Mouse (Mus musculus): ENCODE results near the gene Agpat4.

Agpat4 gene

GRCm38 (mm10) chr17:12228471-12228870 is 110.0 kb downstream of the Agpat4 start:
- DNase-seq (ENCODE audit: low spot score in 2 of 2), result no peak

- no peak for DNase-seq (ENCODE audit: low spot score in 2 of 2)
These were observed 111.3 kb downstream of the Agpat4 start for GRCm38 (mm10) chr17:12229756-12230155.

- no peak for DNase-seq (ENCODE audit: low spot score in 2 of 2)
These were observed 111.7 kb downstream of the Agpat4 start for GRCm38 (mm10) chr17:12230167-12230566.

GRCm38 (mm10) chr17:12231087-12231486 is 112.6 kb downstream of the Agpat4 start:
- no peak for DNase-seq (ENCODE audit: low spot score in 2 of 2)

GRCm38 (mm10) chr17:12232724-12233123 is 114.2 kb downstream of the Agpat4 start:
- no peak for DNase-seq (ENCODE audit: low spot score in 2 of 2)

GRCm38 (mm10) chr17:12240701-12241100 is 122.2 kb downstream of the Agpat4 start:
- no peak for DNase-seq (ENCODE audit: low spot score in 2 of 2)

GRCm38 (mm10) chr17:12249783-12250504 is 131.4 kb downstream of the Agpat4 start:
- no peak for DNase-seq (ENCODE audit: low spot score in 2 of 2)

GRCm38 (mm10) chr17:12250581-12250980 is 132.1 kb downstream of the Agpat4 start:
- DNase-seq (ENCODE audit: low spot score in 2 of 2), result no peak

- no peak for DNase-seq (ENCODE audit: low spot score in 2 of 2)
These were observed 137.6 kb downstream of the Agpat4 start for GRCm38 (mm10) chr17:12256142-12256541.

GRCm38 (mm10) chr17:12258517-12258916 is 140.0 kb downstream of the Agpat4 start:
- no peak for DNase-seq (ENCODE audit: low spot score in 2 of 2)

- no peak for DNase-seq (ENCODE audit: low spot score in 2 of 2)
These were observed 141.5 kb downstream of the Agpat4 start for GRCm38 (mm10) chr17:12259957-12260356.

GRCm38 (mm10) chr17:12261376-12261775 is 142.9 kb downstream of the Agpat4 start:
- no peak for DNase-seq (ENCODE audit: low spot score in 2 of 2)

GRCm38 (mm10) chr17:12261887-12262286 is 143.4 kb downstream of the Agpat4 start:
- DNase-seq (ENCODE audit: low spot score in 2 of 2), result no peak

- DNase-seq (ENCODE audit: low spot score in 2 of 2), result no peak
These were observed 144.3 kb downstream of the Agpat4 start for GRCm38 (mm10) chr17:12262851-12263250.

- DNase-seq (ENCODE audit: low spot score in 2 of 2), result no peak
These were observed 145.3 kb downstream of the Agpat4 start for GRCm38 (mm10) chr17:12263787-12264186.

- DNase-seq (ENCODE audit: low spot score in 2 of 2), result no peak
These were observed 145.8 kb downstream of the Agpat4 start for GRCm38 (mm10) chr17:12264293-12264692.

GRCm38 (mm10) chr17:12265969-12266925 is 147.7 kb downstream of the Agpat4 start:
- DNase-seq (ENCODE audit: low spot score in 2 of 2), result no peak

- no peak for DNase-seq (ENCODE audit: low spot score in 2 of 2)
These were observed 149.6 kb downstream of the Agpat4 start for GRCm38 (mm10) chr17:12268091-12268490.

GRCm38 (mm10) chr17:12268538-12268937 is 150.0 kb downstream of the Agpat4 start:
- no peak for DNase-seq (ENCODE audit: low spot score in 2 of 2)

Data from spleen, postnatal 14 days (tissue).